Mouse (Mus musculus) bone marrow, adult 2 months (tissue): Measurements from ENCODE around the gene Ttc39a.

Experiments
- CTCF ChIP-seq: fragments of 200-500 bp; IDR thresholded peaks from 2 replicates; pipeline ENCODE4 v1.5.1; 2011; ENCODE audit warnings: low read length, control low read depth; ENCODE audit not compliant: control insufficient read depth, insufficient read depth
- POLR2A ChIP-seq: fragments of 200-500 bp; IDR thresholded peaks from 2 replicates; pipeline ENCODE4 v1.6.1; 2011; ENCODE audit warnings: low read depth, mild to moderate bottlenecking, control low read depth, low read length, borderline replicate concordance; ENCODE audit not compliant: control insufficient read depth

- no peak for TF ChIP-seq CTCF
- no peak for TF ChIP-seq POLR2A
Measured at GRCm38 (mm10) chr4:109421608-109422007, 15.2 kb downstream of the Ttc39a start.
